Mouse (Mus musculus) monocyte, adult 5-6 weeks (primary cell): ENCODE measurements at regions not wholly inside any gene's neighbourhood (a gene's known extent, or its start where the extent isn't known, plus 50 kb on each side); places are given as distances from the start of the nearest gene placed in this dataset.
"Not testable (repeated sequence)": the region's sequence is repeated elsewhere in the genome, so short reads cannot be mapped to it uniquely, and the experiment has no call there.

ENCODE experiments used
- ATAC-seq: fragments of 153-309, 156-312 bp; replicated peaks from 2 replicates; pipeline ENCODE4 v1.8.0; 2017; ENCODE audit warnings: mild to moderate bottlenecking; ENCODE audit not compliant: low TSS enrichment, insufficient number of reproducible peaks, severe bottlenecking, poor library complexity, low FRiP score

- ATAC-seq: no peak
Observed at GRCm38 (mm10) chr12:117365876-117366275, 150.4 kb upstream of the Rapgef5 start.

GRCm38 (mm10) chr12:117378297-117378887, 137.9 kb upstream of the Rapgef5 start:
- ATAC-seq: peak; percentile 37; the same call in 1 of the 2 replicates

- no peak for ATAC-seq
Observed at GRCm38 (mm10) chr12:117379103-117379850, 137.0 kb upstream of the Rapgef5 start.

DNA sequence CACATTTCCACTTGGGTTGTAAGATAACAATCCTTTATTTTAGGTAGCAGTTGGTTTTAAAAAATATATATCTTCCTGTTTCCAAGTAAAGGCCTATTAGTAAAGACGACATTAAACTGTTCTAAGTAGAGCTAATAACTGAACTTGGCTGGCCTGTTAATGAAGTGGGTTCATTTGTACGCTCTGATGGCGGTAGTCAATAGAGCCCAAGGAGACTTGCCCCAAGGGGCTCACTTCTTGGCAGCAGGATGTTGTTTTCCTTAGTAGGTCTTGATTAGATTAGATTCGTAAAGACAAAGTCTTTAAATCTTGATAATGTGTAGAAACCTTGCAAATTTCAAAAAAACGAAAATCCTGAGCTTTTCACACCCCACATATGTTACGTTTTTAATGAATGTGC, 135.4 kb upstream of the Rapgef5 start:
- ATAC-seq: no peak

- not testable (repeated sequence) for ATAC-seq
Observed at GRCm38 (mm10) chr12:117382727-117383126, 133.6 kb upstream of the Rapgef5 start.

- ATAC-seq: peak; percentile 72
Observed at GRCm38 (mm10) chr12:117385072-117385666, 131.1 kb upstream of the Rapgef5 start.

DNA sequence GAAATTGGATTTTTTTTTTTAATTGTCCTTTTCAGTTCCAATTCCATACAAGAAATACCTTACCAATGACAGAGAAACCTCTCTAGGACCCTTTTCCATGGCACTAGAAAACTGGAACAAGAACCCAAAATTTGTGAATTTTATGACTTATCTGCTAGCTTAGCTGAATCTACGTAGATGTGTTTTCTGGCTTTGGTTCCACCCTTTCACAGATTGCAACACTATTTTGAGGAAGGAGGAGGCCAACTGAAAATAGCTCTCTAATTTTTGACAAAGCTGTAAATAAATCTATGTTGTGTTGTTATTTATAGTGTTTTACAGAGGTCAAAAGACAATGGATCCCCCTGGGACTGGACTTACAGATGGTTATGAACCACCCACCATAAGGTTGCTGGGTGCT, 130.6 kb upstream of the Rapgef5 start:
- ATAC-seq: 0 out of 2 replicates have a peak, but pooled peaks have one; percentile 40

GRCm38 (mm10) chr12:117386957-117387356, 129.3 kb upstream of the Rapgef5 start:
- no peak for ATAC-seq

- ATAC-seq: no peak
Observed at GRCm38 (mm10) chr12:117389516-117390347, 126.5 kb upstream of the Rapgef5 start.

DNA sequence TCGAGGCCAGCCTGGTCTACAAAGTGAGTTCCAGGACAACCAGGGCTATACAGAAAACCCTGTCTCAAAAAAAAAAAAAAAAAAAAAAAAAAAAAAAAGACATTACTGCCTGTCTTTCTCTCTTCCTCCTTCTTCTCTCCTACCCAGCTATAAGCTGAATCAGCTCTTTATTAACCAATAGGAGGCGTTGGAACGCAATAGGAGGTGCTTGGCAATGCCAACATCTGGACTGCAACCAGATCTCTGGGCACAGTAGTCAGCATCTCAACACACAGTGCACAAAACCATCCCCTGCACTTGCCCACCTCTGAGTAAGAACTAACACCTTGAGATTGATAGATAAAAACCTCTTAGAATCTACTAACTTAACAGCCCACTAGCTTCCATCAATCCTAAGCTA, 118.8 kb upstream of the Rapgef5 start:
- ATAC-seq: no peak

DNA sequence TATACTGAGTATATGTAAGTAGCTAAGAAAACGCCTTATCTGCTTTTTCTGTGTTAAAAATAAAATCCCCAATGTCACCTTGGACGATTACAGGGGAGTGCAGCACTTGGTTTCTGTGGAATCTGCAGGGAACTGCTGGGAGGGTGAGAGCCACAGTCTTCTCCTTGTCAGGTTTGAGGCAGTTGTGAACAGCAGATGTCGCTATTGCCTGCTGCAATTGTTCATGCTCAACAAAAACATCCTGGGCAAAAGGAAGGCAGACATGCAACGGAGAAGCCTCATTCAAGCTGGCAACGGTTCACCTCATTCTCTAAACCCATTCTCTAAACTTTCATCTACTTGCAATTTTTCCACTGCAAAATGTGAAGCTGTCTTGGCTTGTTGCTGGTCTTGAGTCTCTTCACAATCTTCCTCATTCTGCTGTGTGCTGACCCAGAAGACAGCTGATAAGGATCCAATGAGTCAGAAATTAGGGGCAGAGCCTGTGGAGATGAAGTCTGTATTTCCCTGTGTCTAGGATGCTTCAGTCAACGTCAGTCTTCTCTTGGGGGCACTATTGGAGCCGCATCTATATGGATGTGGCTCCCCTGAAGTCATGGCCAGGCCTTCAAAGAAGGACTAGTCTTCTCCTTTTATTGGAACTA, 112.6 kb upstream of the Rapgef5 start:
- ATAC-seq: peak; percentile 45

DNA sequence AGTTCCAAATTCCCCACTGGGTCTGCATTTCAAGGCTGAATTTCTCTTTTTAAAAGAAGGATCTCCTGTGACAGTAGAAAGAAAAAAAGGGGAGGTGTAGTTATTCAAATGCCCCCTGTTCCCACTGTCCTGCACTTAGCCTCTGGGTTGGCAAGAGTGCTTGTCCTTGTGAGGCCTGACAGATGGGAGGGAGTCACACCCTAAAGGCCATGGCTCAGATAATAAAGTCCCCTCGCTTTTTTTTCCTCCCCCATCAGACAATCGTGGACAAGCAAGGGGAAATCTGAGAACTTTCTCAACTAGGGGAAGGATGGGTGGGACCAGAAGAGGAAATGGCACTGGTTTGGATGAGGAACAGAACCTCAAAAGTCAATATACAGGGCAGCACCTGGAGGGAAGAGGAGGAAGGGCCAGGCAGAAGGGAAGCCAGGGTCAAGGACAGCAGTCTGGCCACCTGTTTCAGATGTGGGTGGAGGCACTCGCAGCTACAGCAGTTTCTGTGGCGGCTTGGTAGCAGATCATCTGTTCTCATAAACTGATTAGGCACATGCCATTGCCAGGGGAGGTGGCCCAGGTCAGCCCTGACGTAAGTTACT, 112.0 kb upstream of the Rapgef5 start:
- no peak for ATAC-seq

DNA sequence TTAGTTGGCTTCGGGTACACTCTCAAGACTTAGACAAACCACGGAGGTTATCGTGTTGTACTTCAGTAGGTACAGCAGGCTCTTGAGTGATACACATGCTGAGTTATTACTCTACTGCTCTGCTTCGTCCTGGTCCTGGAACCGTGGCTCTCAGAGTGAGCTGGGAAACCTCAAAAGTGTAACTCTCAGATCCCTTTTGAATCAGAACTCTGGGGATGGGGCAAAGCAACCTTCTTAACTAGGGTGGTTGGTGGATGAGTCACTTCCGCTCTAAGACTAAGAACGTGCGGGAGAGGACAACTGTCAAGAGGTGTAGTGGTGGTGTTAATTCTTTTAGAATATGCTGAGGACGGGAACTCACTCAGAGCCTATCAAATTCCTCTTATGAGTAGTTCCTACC, 109.4 kb upstream of the Rapgef5 start:
- no peak for ATAC-seq

DNA sequence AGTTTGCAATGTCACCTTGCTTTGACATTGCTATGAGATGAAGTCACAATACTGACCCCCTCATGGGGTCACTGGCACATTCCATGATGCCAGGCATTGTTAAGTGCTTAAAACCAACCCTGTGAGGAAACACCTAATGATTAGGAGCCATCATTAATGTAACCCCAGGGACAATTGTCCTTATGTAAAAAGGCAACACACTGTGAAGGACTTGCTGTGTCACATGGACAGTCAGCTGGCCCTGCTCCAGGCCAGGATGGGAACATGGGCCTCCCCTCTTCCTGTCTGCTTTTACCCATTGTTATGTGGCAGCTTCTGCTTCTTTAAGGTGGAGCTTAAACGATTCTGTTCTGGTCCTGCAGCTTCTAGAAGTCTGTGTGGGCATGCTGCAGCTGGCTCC, 105.7 kb upstream of the Rapgef5 start:
- ATAC-seq: no peak

DNA sequence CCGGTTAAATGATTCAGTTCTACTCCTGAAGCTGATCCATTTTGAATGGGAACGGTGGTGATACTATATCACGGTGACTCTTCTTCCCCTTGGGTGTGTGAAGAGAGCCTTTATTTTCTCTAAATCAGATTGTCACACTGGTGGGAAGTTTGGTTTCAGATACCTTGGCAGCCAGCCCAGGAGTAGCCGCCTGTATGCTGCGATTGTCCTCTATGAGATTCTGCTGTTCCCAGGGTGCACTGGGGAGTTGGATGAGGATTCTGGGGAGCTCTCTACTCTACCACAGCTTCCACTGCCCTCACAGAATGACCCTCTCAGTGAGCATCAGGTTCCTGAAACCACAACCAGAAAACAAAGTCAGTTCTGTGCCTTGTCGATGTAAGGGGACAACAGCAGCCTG, 104.0 kb upstream of the Rapgef5 start:
- no peak for ATAC-seq

GRCm38 (mm10) chr12:117412779-117413505, 103.3 kb upstream of the Rapgef5 start:
- ATAC-seq: no peak

DNA sequence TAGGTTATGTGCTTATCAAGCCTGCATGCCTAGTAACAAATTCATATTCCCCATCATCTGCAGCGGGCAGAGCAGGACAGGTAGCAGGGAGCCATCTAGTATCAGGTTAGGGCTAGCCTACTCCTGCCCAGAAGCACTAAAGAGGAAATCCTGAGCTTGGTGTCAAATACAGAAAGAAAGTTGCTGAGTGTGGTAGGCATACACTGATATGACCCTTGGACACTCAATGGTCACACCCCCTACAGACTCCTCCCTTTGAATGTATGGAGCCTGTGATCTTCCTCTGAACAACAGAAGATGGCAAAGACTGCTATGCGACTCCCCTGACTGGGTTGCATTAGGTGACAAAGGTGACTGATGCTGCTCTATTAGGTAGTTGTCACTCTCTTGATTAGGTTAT, 102.3 kb upstream of the Rapgef5 start:
- ATAC-seq: no peak

- ATAC-seq: no peak
Observed at GRCm38 (mm10) chr12:117415146-117415545, 101.1 kb upstream of the Rapgef5 start.
